Mouse (Mus musculus): ENCODE data around the gene Card11.

- TF ChIP-seq CTCF (IDR thresholded peaks at IDR 0.05) (no peak), POLR2A (IDR thresholded peaks at IDR 0.05; ENCODE audit: insufficient read depth, low read depth, low read length) (no peak)
Measured at GRCm38 (mm10) chr5:140890050-140890449, 110.3 kb downstream of the Card11 start.

Data from heart, adult 2 months (tissue).